Mouse (Mus musculus) cerebellum, adult 8-10 months (tissue): ENCODE measurements around the gene Tacc2.
"Not testable (repeated sequence)": the region's sequence is repeated elsewhere in the genome, so short reads cannot be mapped to it uniquely, and the experiment has no call there.

ENCODE experiments used
- DNase-seq: peaks from one replicate; pipeline ENCODE4 v3.0.0; 2022

Tacc2 gene

DNA sequence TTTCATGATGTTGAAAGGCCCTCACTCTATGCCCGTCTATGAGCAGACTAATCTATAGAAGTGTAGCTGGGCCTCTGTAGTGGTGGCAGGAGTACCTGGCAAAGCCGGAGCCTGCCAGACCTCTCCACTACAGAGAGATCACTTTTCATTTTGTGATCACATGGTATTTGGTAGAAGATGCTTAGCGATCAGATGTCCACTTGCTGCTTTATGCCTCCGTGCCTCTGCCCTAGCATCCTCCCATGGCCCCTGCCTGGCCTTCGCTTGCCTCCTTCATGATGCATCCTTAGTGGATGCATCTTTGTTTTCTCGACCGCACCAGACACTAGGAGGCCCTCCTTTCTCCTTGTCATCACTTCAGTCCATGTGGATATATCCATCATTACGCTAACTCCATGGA is 79.7 kb downstream of the Tacc2 start:
- no peak for DNase-seq

DNA sequence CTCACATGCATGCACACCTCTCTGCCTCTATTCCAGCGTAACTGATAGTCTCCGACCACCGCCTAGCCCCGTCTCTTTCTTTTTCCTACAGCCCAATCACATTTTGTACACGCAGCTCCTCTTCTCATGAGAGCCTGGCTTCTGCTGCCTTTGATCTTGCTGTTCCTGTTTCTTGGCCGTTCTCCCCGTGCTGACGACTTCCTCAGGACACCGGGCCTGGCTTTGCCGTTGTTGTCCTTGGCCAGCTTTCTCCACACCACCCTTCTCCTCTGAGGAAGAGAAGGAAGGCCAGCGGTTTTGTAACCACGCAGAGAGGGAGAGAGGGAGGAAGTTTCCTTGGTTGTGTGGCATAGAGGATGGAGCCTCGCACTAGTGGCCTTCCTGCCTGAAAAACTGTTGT is 80.5 kb downstream of the Tacc2 start:
- DNase-seq, result no peak

DNA sequence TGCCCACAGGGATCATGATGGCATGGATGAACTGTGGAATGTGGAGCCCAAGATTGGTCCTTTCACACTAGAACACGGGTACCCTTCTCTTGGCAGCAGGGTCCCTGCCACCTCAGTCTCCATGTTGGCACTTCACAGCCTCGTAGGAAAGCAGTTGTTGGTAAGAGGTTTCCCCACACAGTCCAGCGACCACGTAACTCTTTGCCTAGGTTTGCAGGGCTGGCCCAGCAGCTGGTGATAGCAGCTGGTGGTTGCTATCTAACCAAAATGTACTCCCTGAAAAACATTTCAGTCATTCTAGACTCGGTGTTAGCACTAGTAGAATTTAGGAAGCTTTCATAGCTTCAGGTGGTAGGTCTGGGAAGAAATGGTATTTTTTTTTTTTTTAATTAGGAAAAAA is 81.9 kb downstream of the Tacc2 start:
- DNase-seq, result no peak

DNA sequence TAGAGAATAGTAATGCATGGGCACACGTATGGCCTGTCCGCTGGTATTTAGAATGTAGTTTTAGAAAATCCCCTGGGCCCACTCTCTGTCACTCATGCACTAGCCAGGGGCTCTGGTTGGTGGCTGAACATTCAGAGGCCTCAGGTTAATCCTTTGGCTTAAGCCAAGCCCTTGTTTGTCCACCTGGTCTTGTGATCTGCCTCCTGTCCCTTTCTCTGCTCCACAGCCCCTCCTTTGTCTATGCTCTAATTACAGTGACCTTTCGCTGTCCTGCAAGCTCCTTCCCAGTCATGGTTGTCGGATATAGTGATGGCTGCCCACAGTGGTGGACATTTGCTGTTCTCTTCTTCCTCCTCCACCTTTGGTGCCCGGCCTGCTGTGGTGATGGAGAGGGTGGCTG is 85.0 kb downstream of the Tacc2 start:
- no peak for DNase-seq

DNA sequence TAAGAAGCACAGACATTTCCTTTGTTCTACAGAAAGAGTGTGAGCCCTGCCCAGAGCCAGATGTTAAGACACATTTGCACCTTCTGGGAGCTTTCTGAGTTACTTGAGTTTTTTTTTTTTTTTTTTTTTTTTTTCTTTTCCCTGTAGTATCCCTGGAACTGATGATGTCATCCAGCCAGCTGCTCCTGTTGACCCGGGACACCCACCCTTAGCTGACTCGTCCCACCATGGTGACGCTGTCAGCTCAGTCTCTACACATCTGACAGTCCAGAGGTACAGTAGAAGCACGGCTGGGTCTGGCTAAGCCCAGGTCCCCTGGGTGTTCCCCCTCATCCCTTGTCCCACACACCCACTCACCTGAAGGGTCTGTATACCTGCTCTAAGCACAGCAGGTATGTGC is 85.6 kb downstream of the Tacc2 start:
- no peak for DNase-seq

DNA sequence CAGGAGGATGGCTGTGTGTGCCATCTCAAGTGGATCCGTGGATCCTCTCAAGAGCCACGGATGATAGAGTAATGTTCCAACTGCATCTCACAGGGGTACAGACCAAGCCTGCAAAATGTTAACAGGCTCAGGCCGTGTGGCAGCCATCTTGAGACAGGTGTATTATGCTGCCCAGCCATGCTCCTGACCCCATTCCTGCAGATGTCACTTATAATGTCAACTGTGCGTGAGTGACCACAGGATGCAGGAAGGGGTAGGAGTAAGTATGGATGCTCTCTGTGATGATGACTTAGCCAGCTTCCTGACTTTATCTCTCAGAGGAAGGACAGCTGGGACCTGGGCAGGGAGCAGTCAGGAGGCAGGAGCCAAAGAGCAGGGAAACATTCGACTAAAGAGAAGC is 86.8 kb downstream of the Tacc2 start:
- DNase-seq, result no peak

DNA sequence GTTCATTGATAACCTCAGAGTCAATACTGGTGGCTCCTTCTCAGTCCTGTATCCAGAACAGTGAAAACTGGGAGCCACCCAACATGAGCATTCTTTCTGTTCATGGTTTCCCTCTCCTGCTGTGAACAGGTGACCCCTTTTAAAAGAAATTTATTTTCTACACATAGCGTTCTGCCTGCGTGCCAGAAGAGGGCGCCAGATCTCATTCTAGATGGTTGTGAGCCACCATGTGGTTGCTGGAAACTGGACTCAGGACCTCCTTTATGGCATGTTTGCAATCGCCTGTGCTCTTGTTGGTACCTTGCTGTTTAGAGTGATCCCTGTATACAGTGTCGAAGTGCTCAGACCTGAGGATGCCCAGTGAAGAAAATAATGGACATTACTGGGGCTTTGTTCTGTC is 87.4 kb downstream of the Tacc2 start:
- DNase-seq, result no peak

DNA sequence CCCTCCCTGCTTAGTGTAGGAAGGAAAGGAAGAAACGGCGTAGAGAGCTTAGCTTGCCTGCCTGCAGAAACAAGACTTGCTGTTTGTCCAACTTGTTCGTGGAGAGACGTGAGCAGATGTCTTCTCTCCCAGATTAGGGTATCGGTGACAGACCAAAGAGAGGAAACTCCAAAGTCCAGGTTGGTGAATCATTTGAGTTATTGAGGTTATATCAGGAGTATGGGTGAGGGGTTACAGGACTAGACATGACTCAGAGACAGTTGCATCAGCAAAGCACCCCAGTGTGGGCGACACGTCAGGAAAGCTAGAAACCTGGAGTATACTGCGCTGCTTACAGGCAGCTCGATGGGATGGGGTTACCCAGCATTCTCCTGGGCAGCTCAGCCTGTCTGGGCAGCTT is 88.1 kb downstream of the Tacc2 start:
- DNase-seq, result no peak

DNA sequence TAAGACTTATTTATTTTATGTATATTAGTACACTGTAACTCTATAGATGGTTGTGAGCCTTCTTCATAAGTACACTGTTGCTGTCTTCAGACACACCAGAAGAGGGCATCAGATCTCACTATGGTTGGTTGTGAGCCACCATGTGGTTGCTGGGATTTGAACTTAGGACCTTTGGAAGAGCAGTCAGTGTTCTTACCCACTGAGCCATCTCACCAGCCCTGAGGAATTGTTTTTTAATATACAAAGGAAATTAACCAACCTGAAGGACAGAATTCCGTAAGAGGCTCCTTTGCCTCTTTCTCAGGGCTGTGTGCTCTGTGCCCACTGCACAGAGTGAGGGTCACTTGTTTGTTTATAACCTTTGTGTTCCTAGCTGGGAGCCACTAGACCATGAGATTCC is 90.8 kb downstream of the Tacc2 start:
- not testable (repeated sequence) for DNase-seq

DNA sequence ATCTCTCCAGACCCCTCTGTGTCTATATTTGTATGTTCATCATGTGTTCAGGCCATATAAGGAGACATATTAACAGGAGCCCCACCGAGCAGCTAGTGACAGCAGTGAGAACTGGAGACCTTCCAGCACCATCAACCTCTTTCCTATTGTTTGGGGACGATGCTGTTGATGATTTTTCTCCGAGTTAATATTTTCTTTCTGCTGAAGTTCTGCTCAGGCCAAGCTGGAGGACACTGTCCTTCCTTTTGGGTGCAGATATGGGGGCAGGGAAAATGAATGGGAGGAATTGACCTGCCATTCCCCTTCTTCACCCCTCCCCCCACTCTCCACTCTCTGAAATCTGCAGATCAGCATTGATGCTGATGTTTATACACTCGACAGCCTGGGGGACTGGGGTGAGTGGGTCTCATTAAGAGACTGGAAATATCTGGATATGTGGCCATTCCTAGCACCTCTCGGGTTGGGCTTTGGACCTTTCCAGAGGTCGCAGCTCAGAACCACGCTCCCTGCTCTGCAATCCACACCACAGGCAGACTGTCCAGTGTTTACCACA is 91.6 kb downstream of the Tacc2 start:
- no peak for DNase-seq

DNA sequence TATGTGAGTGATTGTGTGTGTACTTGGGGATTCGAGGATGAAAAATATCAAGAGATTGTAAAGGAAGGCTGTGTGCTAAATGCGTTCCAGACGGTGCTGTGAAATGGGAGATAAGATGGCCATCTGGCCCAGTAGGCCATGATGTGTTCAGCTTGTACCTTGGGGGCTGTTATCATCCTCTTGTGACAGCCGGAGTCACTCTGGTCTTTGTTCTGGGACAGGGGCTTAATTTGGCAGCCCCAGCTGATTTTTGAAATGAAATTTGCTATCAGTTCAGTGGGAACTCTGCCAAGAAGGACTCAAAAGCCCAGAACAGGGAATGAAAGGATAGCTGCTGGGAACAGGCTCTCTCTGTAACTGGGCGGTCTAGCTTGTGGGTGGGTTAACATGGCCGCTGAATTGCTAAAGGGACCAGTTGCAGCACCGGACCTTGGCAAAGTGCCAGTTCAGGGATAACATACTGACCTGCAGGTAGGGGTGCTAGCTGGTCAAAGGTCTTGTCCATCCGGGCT is 92.2 kb downstream of the Tacc2 start:
- no peak for DNase-seq

DNA sequence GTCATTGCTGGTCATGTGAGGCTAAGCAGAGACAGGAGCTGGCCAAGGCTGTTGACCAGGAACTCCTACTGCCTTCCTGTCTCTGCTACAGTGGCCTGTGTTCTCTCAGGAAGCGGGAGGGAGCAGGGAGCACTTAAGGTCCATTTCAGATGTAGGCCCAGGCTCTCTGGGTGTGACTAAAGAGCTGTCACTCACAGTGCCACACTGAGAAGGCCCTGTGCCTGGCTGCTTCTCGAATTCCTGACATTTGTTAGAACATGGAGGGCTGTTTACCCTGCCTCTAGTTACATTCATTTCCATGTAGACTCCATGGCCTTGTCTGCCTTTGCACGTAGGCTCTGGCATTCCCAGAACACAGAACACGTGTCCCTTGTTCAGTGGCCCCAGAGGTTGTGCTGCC is 93.1 kb downstream of the Tacc2 start:
- no peak for DNase-seq

DNA sequence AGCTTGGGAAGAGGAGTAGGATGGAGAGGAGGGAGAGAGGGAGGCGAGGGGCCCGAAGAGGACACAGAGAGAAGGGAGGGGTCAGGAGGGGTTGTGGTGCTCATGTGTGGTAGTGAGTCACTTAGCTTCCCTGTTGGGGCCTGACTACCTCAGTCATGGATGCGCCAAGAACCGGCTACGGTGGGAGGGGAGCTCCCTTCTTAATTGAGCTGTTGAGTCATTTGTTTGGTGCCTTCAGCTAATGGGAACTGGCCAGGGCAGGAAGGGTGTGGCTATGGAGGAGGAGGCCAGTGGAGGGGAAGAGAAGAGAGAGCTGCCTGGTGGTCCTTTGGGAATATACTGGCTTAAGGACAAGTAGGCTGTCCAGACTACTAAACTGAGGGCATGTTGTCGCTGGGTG is 94.1 kb downstream of the Tacc2 start:
- no peak for DNase-seq

DNA sequence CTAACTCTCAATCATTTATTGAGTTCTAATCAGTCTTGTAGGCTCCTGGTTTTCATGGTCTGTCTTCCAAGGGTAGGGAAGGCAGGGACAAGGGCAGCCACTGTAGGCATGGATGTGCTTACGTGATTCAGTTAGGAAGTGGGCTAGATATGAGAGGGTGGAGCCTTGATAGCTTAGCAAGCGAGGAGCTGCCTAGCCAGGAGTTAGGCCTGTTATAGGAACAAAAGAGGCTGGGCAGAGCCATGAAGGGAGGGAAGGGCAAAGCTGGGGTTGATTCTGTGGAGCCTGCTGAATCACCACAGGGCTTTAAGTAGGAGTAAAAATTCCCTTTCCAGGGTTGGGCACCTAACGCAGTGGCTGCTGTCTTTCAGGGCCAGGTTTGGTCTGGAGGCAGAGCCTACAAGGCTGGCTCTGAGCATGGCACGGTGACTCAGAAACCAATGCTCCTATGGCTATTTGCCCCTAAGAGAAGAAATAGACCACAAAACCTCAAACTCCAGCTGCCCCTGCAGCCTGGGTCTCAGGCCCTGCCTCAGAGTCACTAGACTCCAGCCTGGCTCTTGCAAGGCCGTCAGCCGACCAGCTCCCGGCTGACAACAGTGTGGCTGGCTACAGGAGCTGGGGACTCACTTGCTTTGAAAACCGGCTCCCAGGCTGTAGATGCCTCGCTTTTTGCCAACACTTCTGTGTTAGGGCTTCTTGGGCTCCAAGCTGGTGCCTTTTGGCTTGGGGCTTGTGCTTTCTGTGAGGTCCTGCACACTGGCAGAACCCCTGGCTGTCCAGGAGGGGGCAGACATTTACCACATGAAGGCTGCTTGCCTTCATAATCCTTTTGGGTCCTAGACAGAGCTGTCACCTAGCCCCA is 96.2 kb downstream of the Tacc2 start:
- peak; percentile 58 for DNase-seq

DNA sequence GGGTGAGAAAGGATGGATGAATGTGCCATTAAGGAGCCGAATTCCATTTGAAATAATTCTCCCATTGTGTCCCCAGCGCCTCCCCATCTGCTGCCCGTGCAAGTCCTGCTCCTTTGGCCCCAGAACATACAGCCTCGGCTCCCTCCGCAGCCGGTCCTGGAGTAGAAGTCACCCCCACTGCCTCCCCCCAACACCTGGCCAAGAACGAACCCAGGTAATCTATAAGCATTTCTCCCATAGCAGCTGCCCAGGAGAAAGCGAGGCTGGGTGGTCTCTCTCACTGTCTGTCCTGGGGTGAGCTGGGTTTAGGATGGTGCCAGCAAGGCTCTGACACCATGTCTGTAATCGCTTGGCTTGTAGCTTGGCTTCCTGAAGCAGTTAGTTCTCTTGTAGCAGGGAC is 97.3 kb downstream of the Tacc2 start:
- no peak for DNase-seq

DNA sequence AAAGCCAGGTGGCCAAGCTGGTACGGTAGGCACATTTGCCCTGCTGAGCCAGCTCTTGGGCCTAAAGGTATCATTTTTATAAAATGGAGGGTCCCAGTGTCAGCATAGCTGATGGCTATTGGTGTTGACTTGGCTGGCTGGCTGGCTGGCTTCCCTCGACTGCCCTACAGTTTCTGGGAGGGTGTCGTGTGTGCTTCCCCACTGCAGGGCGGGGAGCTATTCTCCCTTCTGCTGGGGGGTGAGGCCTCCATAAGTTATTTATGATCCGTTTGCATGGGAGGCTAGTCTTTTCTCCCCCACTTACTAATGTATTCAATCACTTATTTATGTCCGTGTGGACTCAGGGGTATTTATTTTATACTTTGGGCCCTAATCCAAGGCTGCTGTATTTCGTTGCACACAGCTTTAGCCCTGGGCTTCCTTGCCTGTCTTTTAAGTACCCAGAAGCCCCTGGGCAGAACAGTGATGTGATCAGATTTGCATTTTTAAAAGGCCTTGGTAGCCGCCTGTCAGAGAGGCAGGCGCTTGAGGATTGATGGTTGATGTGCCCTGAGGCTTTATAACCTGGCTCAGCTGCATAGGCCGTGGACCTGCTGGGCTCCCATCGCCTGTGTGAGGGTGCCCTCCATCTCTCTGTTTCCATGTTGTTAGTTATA is 99.8 kb downstream of the Tacc2 start:
- no peak for DNase-seq

DNA sequence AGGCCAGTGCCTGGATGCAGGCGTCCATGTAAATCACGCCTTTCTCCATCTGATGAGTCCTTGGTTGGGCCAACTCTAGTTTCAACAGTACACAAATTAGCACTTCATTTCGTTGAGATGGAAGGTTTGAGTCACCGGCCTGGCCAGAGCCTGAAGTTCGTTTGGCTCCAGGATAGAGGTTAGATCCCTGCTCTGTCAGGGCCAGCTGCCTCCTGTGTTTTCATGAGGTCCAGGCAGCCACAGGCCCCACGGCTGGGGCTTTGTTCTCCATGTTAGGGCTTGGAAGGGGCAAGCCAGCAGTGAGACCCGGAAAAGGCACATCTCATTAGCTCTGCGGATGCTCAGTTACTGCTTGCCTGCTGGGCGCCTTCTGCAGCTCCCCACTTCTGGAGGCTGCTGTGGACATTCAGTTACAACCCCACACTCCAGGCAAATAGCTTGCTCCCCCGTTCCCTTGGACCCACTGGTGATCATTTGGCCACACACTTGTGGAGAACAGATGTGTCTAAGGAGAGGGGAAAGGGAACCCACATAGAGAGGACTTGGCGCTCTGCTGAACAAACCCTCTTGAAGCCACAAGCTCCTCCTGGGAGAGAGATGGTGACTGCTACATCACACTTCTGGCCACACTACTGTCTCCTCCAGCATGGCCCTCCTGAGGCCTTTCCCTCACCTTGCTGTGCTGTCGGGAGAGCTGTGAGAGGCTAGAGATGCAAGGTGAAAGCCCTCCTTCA is 100.5 kb downstream of the Tacc2 start:
- no peak for DNase-seq

DNA sequence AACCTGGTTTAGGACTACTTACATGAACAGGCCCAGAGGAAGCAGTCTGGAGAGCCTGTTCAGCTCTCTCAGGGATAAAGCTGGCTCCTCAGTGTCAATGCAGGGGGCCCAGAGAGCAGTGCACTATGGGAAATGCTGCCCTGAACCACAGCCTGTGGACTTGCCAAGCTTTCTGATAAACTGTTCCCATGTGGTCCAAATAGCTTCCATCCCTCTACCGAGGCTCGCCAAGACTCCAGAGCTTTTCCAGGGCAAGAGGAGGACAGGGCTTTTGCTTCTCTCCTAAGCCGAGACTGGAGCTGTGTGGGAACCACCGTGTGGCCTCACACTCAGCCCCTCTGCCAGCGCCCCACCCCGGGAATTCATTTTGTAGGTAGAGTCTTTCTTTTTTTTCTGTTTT is 101.2 kb downstream of the Tacc2 start:
- DNase-seq, result no peak

DNA sequence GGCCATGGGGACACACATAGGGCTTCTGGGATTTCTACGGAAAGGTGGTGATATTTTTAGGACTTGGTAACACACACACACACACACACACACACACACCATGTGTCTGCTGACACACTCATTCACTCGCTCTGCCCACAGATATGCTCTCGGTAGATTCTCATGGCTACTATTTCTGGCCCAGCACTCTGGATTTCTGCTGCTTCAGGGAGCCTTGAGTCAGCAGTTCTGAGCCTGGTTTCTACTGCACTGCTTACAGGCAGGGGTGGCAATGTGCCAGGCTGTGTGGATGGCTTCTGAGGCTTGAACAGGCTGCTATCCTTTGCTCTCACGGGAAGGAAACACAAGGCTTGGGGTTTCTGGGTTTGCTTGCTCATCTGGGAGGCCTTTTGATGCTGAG is 104.6 kb downstream of the Tacc2 start:
- DNase-seq, result peak; percentile 66

DNA sequence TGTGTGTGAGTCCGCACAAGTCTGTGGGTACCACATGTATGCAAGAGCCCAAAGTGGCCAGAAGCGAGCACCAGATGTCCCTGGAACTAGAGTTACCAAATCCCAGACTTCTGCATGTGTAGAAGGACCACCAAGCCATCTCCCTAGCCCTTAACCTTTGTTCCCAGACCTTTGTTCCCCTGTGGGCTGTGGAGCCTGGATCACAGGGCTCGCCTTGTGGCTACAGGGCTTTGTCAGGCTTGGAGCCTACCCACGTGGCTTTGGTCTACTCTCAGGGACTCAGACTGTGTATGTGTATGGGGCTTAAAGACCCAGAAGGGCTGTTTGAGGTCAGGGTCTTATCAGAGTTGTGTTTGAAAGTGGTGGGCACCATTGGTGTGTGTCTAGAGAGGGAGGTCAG is 111.4 kb downstream of the Tacc2 start:
- DNase-seq, result no peak

DNA sequence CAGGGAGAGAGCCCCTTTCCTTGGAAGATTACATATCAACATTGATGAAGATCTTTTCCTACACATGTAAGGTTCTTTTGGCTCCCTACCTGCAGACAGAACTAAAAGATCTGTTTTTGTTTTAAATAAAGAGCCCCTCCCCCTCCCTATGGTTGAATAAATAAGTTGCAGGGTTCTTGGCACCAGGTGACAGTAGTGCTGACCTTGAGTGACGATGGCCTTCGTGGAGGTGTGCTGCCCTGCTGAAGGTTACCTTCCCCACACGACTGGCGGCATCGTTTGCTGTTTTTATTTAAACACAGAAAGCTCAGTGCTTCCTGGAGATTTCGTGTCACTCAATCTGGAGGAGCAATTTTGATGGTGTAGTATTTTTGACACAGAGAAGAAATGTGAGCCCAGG is 113.6 kb downstream of the Tacc2 start:
- no peak for DNase-seq

DNA sequence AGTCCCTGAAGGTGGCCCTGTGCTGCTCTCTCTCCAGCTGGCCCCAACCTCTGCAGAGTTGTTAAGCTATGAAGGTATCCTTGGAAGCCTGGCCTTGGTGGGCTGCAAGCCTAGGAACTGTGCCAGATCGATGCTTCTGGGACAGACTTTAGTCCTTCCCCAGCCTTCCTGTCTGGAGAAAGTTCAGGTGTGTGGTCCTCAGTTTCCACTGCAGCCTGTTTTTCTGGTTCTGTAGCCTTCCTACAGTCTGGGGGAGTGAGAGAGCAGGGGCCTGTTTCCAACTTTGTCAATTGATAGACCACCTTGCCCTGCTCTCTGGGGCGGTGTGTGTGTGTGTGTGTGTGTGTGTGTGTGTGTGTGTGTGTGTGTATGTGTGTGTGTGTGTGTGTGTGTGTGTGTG is 114.7 kb downstream of the Tacc2 start:
- DNase-seq, result no peak

DNA sequence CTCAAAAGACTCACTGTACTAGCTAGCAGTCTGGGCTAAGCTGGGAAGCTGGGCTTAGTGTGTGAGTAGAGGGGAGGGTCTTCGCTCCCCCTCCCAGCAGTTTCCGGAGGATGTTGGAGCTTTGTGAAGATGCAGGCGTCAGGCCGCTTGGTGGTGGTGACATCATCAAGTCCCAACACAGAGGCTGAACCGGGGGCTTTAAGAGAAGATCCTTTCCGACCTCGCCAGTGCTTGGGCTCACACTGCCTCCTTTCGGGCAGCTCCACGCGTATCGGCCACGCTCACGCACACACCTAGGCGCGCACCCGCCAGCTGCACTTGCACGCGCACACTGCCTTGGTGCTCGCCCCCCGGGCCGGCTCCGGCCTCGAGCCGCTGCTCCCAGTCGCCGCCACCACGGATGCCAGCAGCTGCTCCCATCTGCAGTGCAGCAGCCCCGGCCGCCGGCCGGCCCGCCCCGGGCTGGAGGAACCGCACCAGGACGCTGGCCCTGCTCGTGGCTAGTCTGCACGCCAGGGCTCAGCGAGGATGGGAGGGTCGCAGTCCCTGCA is 115.2 kb downstream of the Tacc2 start:
- peak; percentile 76 for DNase-seq
